Mouse (Mus musculus): ENCODE measurements around the gene Fbxl17.

GRCm38 (mm10) chr17:63223675-63224074 lies 276.1 kb downstream of the Fbxl17 start:
- TF ChIP-seq EP300 (IDR thresholded peaks at IDR 0.05; ENCODE audit: low read depth in 1 of 2, low read length in 2 of 2) (no peak), CTCF (IDR thresholded peaks at IDR 0.05 in 2 of 3, conservative IDR thresholded peaks at IDR 0.05 in 1 of 3; ENCODE audit: control insufficient read depth in 1 of 3, insufficient read depth in 1 of 3, low read depth in 2 of 3, low read length in 3 of 3, poor library complexity in 1 of 3, severe bottlenecking in 1 of 3) (no peak), USF1 (IDR thresholded peaks at IDR 0.05; ENCODE audit: low read depth, low read length) (no peak), ZNF384 (IDR thresholded peaks at IDR 0.05; ENCODE audit: low read depth, low read length) (no peak), TAL1 (IDR thresholded peaks at IDR 0.05; ENCODE audit: low read length) (no peak), POLR2AphosphoS2 (IDR thresholded peaks at IDR 0.05; ENCODE audit: low read length) (no peak), MAZ (IDR thresholded peaks at IDR 0.05; ENCODE audit: low read depth, low read length) (no peak), MAX (IDR thresholded peaks at IDR 0.05; ENCODE audit: low read length) (no peak), MEF2A (IDR thresholded peaks at IDR 0.05; ENCODE audit: extremely low read depth, insufficient replicate concordance, low read depth, low read length, poor library complexity, severe bottlenecking) (no peak), POLR2A (IDR thresholded peaks at IDR 0.05; ENCODE audit: control insufficient read depth in 1 of 2, insufficient read depth in 1 of 2, low read depth in 1 of 2, low read length in 2 of 2, poor library complexity in 1 of 2) (no peak), TBP (IDR thresholded peaks at IDR 0.05; ENCODE audit: low read depth, low read length) (no peak), UBTF (IDR thresholded peaks at IDR 0.05; ENCODE audit: borderline replicate concordance, insufficient read depth, low read depth, low read length) (no peak)

Data from MEL (cell line).